Mouse (Mus musculus): ENCODE measurements around the gene Mettl21a. TPM values are rescaled to one million over a fixed set of nuclear protein-coding genes. Genes with fewer than 3 reads are reported as not detected.
"Not testable (repeated sequence)": the region's sequence is repeated elsewhere in the genome, so short reads cannot be mapped to it uniquely, and the experiment has no call there.

The Mettl21a gene
- polyA plus RNA-seq, 1 experiment from 2014 or later, result 17.7 TPM

DNA sequence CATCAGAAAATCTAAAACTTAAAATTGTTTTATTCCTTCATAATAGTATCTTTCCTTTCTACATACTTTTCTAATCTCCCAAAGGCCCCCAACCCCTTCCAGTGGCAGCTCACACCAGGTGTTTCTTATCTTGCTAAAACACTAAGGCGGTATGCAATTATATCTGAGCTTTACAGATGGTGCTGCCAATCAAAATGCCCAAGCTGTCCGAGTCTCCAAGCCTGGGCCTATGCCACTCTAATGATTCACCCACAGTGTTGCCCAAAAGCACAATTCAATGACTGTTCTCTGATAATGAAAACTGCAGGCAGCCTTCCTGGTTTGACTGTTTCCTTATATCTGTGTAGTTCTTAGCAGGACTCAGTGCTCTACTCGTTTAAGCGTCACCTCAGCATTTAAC lies 7.9 kb downstream of the Mettl21a start:
- Histone ChIP-seq H3K4me1 (no peaks in the 10 kb centered on the region), H3K36me3 (peaks cover 45% of the 10 kb centered on the region), H3K4me3 (replicated peaks) (no peak overlapping the region), H3K4me2 (no peak overlapping the region), H3K9ac (no peak overlapping the region), H3K9me3 (replicated peaks) (no peaks in the 10 kb centered on the region), H3K27ac (no peak overlapping the region), H3K27me3 (no peaks in the 10 kb centered on the region)
- no peak for ATAC-seq (replicated peaks; ENCODE audit: low FRiP score)
- WGBS, result 69% methylated on average over 4 of the region's 4 CpGs

DNA sequence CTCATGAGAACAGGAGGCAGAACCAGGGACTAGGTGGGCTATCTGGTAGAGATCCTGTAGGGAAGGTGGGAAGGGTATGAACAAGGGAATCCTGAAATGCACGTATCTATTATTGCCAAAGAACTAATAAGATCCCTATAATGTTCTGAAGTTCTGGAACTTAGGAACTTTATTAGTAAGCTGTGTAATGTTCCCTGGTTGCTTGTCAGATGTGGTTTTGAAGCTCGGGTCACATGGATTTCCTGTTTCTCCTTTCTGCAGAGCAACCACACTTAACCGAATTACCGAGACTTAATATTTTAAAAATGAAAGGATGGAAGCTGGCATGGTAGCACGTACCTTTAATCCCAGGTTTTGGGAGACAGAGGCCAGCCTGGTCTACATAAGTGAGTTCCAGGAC lies 13.7 kb downstream of the Mettl21a start:
- Histone ChIP-seq H3K27me3 (no peaks in the 10 kb centered on the region), H3K27ac (no peak overlapping the region), H3K4me3 (replicated peaks) (no peak overlapping the region), H3K4me2 (no peak overlapping the region), H3K36me3 (peaks cover 45% of the 10 kb centered on the region), H3K4me1 (no peaks in the 10 kb centered on the region), H3K9ac (no peak overlapping the region), H3K9me3 (replicated peaks) (no peaks in the 10 kb centered on the region)
- 92% methylated on average over 5 of the region's 5 CpGs for WGBS
- ATAC-seq (replicated peaks; ENCODE audit: low FRiP score), result no peak

DNA sequence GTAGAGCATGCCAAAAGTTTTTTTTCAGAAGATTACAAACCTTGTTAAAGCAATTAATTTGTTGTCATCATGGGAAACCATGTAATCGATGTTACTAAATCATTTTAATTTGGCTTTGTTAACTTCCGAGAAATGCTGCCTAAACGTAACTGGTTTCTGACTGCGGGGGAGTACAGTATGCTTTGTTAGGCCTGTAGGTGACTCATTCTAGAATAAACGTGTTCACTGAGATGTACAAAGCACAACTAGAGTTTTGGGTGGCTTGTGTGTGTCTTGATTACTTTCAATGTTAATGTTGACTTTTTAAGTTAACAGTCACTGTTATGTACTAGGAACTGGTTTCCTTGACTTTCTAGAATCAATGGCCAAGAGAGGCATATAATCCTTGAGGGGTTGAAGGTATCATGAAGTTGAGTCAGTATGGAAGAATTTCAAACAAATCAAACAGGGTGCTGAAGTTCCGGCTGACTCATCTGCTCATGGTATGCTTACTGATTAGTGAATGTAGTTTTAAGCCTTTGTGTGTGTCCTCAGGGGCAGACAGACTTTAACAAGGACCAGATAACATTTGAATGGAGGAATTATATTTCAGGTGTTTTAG lies 15.7 kb downstream of the Mettl21a start:
- no peaks in the 10 kb centered on the region for H3K9me3 ChIP-seq (replicated peaks)
- H3K9ac ChIP-seq, result no peak overlapping the region
- H3K4me1 ChIP-seq, result no peaks in the 10 kb centered on the region
- WGBS, result 63% methylated on average over 6 of the region's 6 CpGs
- H3K27me3 ChIP-seq, result no peaks in the 10 kb centered on the region
- no peak overlapping the region for H3K4me3 ChIP-seq (replicated peaks)
- peaks cover 43% of the 10 kb centered on the region for H3K36me3 ChIP-seq
- ATAC-seq (replicated peaks; ENCODE audit: low FRiP score), result no peak
- no peak overlapping the region for H3K4me2 ChIP-seq
- H3K27ac ChIP-seq, result no peak overlapping the region

DNA sequence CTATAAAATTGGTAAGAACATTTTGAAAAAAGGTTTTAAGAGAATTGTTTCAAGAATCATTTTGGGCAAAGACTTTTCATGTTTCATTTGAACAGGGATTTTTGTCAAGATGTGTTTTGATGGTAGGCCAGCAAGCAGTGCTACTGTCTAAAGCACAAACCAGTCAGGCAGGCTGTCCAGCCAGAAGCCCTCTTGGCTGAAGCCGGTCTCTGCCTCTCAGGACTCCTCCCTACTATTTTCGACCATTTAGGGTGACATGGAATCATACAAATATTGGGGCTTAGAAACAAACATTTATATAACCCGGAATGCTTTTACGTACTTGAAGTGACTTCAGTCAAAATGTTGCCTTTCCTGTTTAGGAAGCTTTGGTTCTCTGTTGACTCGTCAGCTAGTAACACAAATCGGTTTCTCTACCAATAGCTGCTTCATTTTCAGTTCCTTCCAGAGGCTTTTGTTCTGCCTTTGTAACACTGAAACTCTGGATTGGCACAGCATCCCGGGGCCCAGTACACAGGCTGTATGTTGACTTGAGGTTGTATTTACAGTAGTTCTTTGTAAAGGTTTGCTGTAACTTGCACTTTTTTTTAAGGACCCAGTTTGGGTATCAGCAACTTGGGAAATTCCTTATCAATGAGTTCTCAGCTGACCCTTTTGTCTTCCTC lies 16.5 kb downstream of the Mettl21a start:
- ATAC-seq (replicated peaks; ENCODE audit: low FRiP score), result no peak
- Histone ChIP-seq H3K4me2 (no peak overlapping the region), H3K27ac (no peak overlapping the region), H3K9me3 (replicated peaks) (no peaks in the 10 kb centered on the region), H3K27me3 (no peaks in the 10 kb centered on the region), H3K36me3 (peaks cover 42% of the 10 kb centered on the region), H3K4me3 (replicated peaks) (no peak overlapping the region), H3K9ac (no peak overlapping the region), H3K4me1 (no peaks in the 10 kb centered on the region)
- WGBS, result 86% methylated on average over 7 of the region's 7 CpGs

DNA sequence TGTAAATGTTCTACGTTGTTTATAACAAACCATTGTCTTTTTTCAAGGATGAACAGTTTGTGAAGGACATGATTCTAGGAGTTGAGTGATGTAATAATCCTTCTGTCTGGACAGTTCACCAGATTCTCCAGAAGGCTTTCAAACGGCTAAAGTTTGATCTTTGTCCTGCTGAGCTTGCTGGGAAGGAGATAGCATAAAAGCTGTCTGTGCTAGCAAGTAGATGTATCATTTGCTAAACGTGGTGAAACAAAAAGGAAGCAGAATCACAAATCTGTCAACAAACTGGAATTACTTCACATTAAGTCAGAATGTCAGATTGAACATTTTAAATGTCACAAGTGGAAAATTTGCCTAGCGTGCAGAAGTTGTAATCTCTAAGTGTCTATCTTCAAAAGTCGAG lies 18.1 kb downstream of the Mettl21a start:
- H3K9ac ChIP-seq, result no peak overlapping the region
- no peak overlapping the region for H3K27ac ChIP-seq
- H3K4me1 ChIP-seq, result no peaks in the 10 kb centered on the region
- no peak overlapping the region for H3K4me2 ChIP-seq
- H3K4me3 ChIP-seq (replicated peaks), result no peak overlapping the region
- ATAC-seq (replicated peaks; ENCODE audit: low FRiP score), result no peak
- H3K27me3 ChIP-seq, result no peaks in the 10 kb centered on the region
- no peaks in the 10 kb centered on the region for H3K9me3 ChIP-seq (replicated peaks)
- H3K36me3 ChIP-seq, result peaks cover 32% of the 10 kb centered on the region
- WGBS, result 59% methylated on average over 5 of the region's 5 CpGs

DNA sequence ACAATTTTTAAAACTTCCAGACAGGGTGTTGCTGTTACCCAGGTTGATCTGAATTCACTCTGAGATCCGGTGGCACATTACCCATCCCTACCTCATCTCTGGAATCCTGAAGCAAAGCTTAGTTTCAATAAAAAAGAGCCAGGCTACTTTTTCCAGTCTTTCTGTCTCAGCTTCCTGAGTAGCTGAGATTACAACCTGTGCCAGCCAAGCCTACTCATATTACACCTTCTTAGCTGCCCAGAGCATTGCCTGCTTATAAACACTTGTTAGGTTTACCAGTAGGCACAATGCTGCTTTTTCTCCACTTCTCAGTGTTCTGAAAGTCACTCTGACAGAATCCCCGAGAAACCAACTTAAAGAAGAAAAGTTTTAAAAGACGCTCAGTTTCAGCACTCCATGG lies 38.2 kb downstream of the Mettl21a start:
- Histone ChIP-seq H3K4me3 (replicated peaks) (no peak overlapping the region), H3K36me3 (peaks cover 66% of the 10 kb centered on the region), H3K4me2 (no peak overlapping the region), H3K27me3 (no peaks in the 10 kb centered on the region), H3K4me1 (no peaks in the 10 kb centered on the region), H3K9ac (no peak overlapping the region), H3K27ac (no peak overlapping the region), H3K9me3 (replicated peaks) (no peaks in the 10 kb centered on the region)
- ATAC-seq (replicated peaks; ENCODE audit: low FRiP score), result no peak
- 87% methylated on average over 3 of the region's 3 CpGs for WGBS

DNA sequence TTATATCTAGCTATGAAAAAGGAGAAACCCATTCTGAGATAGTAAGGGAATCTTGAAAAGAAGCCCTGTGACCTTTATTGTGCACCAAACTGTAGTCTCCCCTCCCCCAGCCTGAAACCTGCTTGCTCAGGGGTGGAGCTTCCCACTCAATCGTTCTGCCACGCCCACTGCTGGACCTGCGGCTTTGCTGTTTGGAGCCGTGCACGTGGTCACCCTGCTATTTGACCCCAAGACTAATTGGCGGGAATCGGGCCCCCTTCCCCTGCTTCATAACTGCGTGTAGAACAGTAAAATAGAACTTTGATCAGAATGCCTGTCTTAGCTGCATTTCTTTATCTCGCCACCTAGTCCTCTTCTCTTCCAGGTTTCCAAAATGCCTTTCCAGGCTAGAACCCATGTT lies 39.1 kb downstream of the Mettl21a start:
- H3K36me3 ChIP-seq, result peaks cover 70% of the 10 kb centered on the region

DNA sequence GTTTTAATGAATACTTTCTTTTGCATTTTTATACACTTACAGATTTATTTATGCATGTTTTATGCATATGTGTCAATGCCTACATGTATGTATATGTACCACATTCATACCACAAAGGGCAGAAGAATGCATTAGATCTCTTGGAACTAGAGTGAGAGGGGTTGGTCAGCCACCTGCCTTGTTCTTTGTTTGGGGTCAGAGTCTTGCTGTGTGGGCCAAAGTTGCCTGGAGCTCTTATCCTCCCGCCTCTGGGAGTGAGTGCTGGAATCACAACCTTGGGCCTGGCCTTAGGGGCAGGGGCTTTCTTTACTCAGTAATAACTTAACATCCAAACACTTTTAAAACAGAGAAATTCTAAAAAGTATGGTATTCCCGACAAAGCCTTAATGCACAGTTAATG lies 40.3 kb downstream of the Mettl21a start:
- no peak overlapping the region for H3K4me2 ChIP-seq
- H3K27ac ChIP-seq, result no peak overlapping the region
- H3K36me3 ChIP-seq, result peaks cover 67% of the 10 kb centered on the region
- H3K4me3 ChIP-seq (replicated peaks), result no peak overlapping the region
- H3K9ac ChIP-seq, result no peak overlapping the region
- H3K27me3 ChIP-seq, result no peaks in the 10 kb centered on the region
- WGBS, result 81% methylated on average over 2 of the region's 2 CpGs
- ATAC-seq (replicated peaks; ENCODE audit: low FRiP score), result no peak
- H3K9me3 ChIP-seq (replicated peaks), result no peaks in the 10 kb centered on the region
- no peaks in the 10 kb centered on the region for H3K4me1 ChIP-seq

More for the DNA sequence above, 39.1 kb downstream of the Mettl21a start:
- not testable (repeated sequence) for H3K4me2 ChIP-seq; H3K4me1 ChIP-seq; H3K4me3 ChIP-seq (replicated peaks); H3K27ac ChIP-seq; H3K27me3 ChIP-seq; H3K9ac ChIP-seq; H3K9me3 ChIP-seq (replicated peaks); ATAC-seq (replicated peaks; ENCODE audit: low FRiP score)
- WGBS, result 37% methylated on average over 9 of the region's 9 CpGs

DNA sequence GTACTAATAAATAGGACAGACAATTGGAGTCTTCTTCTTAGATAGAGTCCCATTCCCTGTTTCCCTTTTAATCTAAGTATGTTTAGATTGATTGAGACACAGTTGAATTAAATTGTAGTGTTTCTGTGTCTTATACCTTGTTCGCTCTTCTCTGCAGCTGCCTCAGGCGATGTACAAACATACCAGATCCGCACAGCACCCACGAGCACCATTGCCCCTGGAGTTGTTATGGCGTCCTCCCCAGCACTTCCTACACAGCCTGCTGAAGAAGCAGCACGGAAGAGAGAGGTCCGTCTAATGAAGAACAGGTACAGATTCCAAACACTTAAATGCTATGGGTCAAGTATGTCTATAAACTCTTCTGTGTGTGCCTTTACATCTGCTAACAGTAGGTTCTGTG lies 41.0 kb downstream of the Mettl21a start:
- Histone ChIP-seq H3K9ac (no peak overlapping the region), H3K36me3 (peaks cover 60% of the 10 kb centered on the region), H3K4me3 (replicated peaks) (no peak overlapping the region), H3K27ac (no peak overlapping the region), H3K9me3 (replicated peaks) (no peaks in the 10 kb centered on the region), H3K27me3 (no peaks in the 10 kb centered on the region), H3K4me2 (no peak overlapping the region), H3K4me1 (no peaks in the 10 kb centered on the region)
- WGBS, result 91% methylated on average over 7 of the region's 7 CpGs
- ATAC-seq (replicated peaks; ENCODE audit: low FRiP score), result no peak

DNA sequence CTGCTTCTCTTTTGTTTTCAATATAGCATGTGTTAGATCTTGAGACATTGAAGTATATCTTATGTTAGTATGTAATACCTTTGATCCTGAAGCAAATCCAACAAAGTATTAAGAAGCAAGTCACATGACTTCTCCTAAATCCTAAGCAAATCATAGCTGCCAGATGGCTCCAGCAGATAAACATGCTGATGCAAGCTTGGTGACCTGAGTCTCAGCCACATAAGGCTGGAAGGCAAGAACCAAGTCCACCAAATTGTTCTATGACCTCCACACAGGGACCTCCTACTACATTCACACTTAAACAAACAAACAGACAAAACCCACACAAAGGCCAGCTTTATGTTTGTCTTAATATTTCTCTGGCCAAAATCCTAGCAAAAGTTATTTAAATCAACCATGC lies 48.8 kb downstream of the Mettl21a start:
- Histone ChIP-seq H3K4me1 (no peaks in the 10 kb centered on the region), H3K4me3 (replicated peaks) (no peak overlapping the region), H3K27me3 (no peaks in the 10 kb centered on the region), H3K4me2 (no peak overlapping the region), H3K9ac (no peak overlapping the region), H3K27ac (no peak overlapping the region), H3K36me3 (peaks cover 44% of the 10 kb centered on the region), H3K9me3 (replicated peaks) (no peaks in the 10 kb centered on the region)
- ATAC-seq (replicated peaks; ENCODE audit: low FRiP score), result no peak

DNA sequence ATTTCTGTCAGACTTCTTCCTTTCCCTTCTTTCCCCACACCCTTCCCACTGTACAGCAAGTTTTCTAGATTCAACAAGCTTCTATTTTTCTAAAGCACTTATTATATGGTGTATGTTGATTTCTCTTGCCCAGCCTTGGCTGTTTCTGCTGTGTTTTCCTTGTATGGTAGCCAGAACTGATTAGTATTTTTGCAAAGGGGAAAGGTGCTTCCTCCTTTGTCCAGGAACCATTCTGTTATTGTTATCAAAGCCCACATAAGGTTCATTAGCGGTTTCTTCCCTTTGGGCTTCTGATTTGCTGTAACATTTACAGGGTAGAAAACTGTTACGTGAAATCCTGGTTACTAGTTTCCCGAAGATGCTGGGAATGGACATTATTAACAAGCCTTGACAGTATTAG lies 56.9 kb downstream of the Mettl21a start:
- 91% methylated on average over 3 of the region's 3 CpGs for WGBS
- Histone ChIP-seq H3K4me1 (no peaks in the 10 kb centered on the region), H3K36me3 (peaks cover 49% of the 10 kb centered on the region), H3K27me3 (no peaks in the 10 kb centered on the region), H3K9me3 (replicated peaks) (no peaks in the 10 kb centered on the region), H3K9ac (no peak overlapping the region), H3K27ac (no peak overlapping the region), H3K4me3 (replicated peaks) (no peak overlapping the region), H3K4me2 (no peak overlapping the region)
- no peak for ATAC-seq (replicated peaks; ENCODE audit: low FRiP score)
